Mouse (Mus musculus): ENCODE data around the gene Sh2d7. TPM values are rescaled to one million over a fixed set of nuclear protein-coding genes. Genes with fewer than 3 reads are reported as not detected.
"Not testable (repeated sequence)": the region's sequence is repeated elsewhere in the genome, so short reads cannot be mapped to it uniquely, and the experiment has no call there.

Gene Sh2d7
- polyA plus RNA-seq, 1 experiment = 0.01 TPM

- H3ac ChIP-seq (ENCODE audit: control insufficient read depth, insufficient read length, low read depth) = no peak overlapping the region
- H3K79me3 ChIP-seq (ENCODE audit: low read depth) = no peaks in the 10 kb centered on the region
- no peaks in the 10 kb centered on the region for H3K36me3 ChIP-seq (ENCODE audit: control insufficient read depth, insufficient read depth)
- H3K79me2 ChIP-seq (ENCODE audit: control insufficient read depth, insufficient read depth) = no peaks in the 10 kb centered on the region
- H3K4me3 ChIP-seq (ENCODE audit: insufficient read depth, poor library complexity, severe bottlenecking) = no peak overlapping the region
- TF ChIP-seq USF1 (IDR thresholded peaks at IDR 0.05; ENCODE audit: low read depth) (no peak), CEBPB (IDR thresholded peaks at IDR 0.05; ENCODE audit: low read depth) (no peak), MYOD1 (IDR thresholded peaks at IDR 0.05; ENCODE audit: control insufficient read depth, insufficient read length, low read depth) (no peak), FOSL1 (IDR thresholded peaks at IDR 0.05; ENCODE audit: insufficient read depth, low read length, poor library complexity, severe bottlenecking) (no peak), CTCF (IDR thresholded peaks at IDR 0.05; ENCODE audit: control insufficient read depth, insufficient read depth, insufficient read length) (no peak), MYOG (IDR thresholded peaks at IDR 0.05; ENCODE audit: control insufficient read depth, extremely low read depth, insufficient read length) (no peak), MAX (IDR thresholded peaks at IDR 0.05) (no peak)
- H3K27me3 ChIP-seq (ENCODE audit: control insufficient read depth, insufficient read depth, insufficient read length) = no peaks in the 10 kb centered on the region
These were observed 29.9 kb downstream of the Sh2d7 start for GRCm38 (mm10) chr9:54568732-54569131.

GRCm38 (mm10) chr9:54571130-54571839 lies 32.5 kb downstream of the Sh2d7 start:
- no peaks in the 10 kb centered on the region for H3K36me3 ChIP-seq (ENCODE audit: control insufficient read depth, insufficient read depth)
- no peaks in the 10 kb centered on the region for H3K79me2 ChIP-seq (ENCODE audit: control insufficient read depth, insufficient read depth)
- H3K79me3 ChIP-seq (ENCODE audit: low read depth) = no peaks in the 10 kb centered on the region
- H3K27me3 ChIP-seq (ENCODE audit: control insufficient read depth, insufficient read depth, insufficient read length) = no peaks in the 10 kb centered on the region
- H3K4me3 ChIP-seq (ENCODE audit: insufficient read depth, poor library complexity, severe bottlenecking) = no peak overlapping the region
- H3ac ChIP-seq (ENCODE audit: control insufficient read depth, insufficient read length, low read depth) = no peak overlapping the region
- TF ChIP-seq FOSL1 (IDR thresholded peaks at IDR 0.05; ENCODE audit: insufficient read depth, low read length, poor library complexity, severe bottlenecking) = no peak
- TF ChIP-seq CEBPB (IDR thresholded peaks at IDR 0.05; ENCODE audit: low read depth) = no peak
- no peak for TF ChIP-seq MYOG (IDR thresholded peaks at IDR 0.05; ENCODE audit: control insufficient read depth, extremely low read depth, insufficient read length)
- no peak for TF ChIP-seq CTCF (IDR thresholded peaks at IDR 0.05; ENCODE audit: control insufficient read depth, insufficient read depth, insufficient read length)
- no peak for TF ChIP-seq MAX (IDR thresholded peaks at IDR 0.05)
- no peak for TF ChIP-seq USF1 (IDR thresholded peaks at IDR 0.05; ENCODE audit: low read depth)
- no peak for TF ChIP-seq MYOD1 (IDR thresholded peaks at IDR 0.05; ENCODE audit: control insufficient read depth, insufficient read length, low read depth)

- no peaks in the 10 kb centered on the region for H3K36me3 ChIP-seq (ENCODE audit: control insufficient read depth, insufficient read depth)
- H3K79me3 ChIP-seq (ENCODE audit: low read depth) = peaks cover 23% of the 10 kb centered on the region
- TF ChIP-seq MYOG (IDR thresholded peaks at IDR 0.05; ENCODE audit: control insufficient read depth, extremely low read depth, insufficient read length) (no peak), CEBPB (IDR thresholded peaks at IDR 0.05; ENCODE audit: low read depth) (no peak), MYOD1 (IDR thresholded peaks at IDR 0.05; ENCODE audit: control insufficient read depth, insufficient read length, low read depth) (no peak), MAX (IDR thresholded peaks at IDR 0.05) (no peak), CTCF (IDR thresholded peaks at IDR 0.05; ENCODE audit: control insufficient read depth, insufficient read depth, insufficient read length) (no peak), USF1 (IDR thresholded peaks at IDR 0.05; ENCODE audit: low read depth) (no peak), FOSL1 (IDR thresholded peaks at IDR 0.05; ENCODE audit: insufficient read depth, low read length, poor library complexity, severe bottlenecking) (no peak)
- no peaks in the 10 kb centered on the region for H3K27me3 ChIP-seq (ENCODE audit: control insufficient read depth, insufficient read depth, insufficient read length)
- peaks cover 24% of the 10 kb centered on the region for H3K79me2 ChIP-seq (ENCODE audit: control insufficient read depth, insufficient read depth)
- no peak overlapping the region for H3K4me3 ChIP-seq (ENCODE audit: insufficient read depth, poor library complexity, severe bottlenecking)
- no peak overlapping the region for H3ac ChIP-seq (ENCODE audit: control insufficient read depth, insufficient read length, low read depth)
These were observed 44.9 kb downstream of the Sh2d7 start for GRCm38 (mm10) chr9:54583712-54584111.

- Histone ChIP-seq H3K79me2 (ENCODE audit: control insufficient read depth, insufficient read depth) (peaks cover 28% of the 10 kb centered on the region), H3K79me3 (ENCODE audit: low read depth) (peaks cover 28% of the 10 kb centered on the region)
- not testable (repeated sequence) for H3ac ChIP-seq (ENCODE audit: control insufficient read depth, insufficient read length, low read depth); H3K4me3 ChIP-seq (ENCODE audit: insufficient read depth, poor library complexity, severe bottlenecking); H3K27me3 ChIP-seq (ENCODE audit: control insufficient read depth, insufficient read depth, insufficient read length); H3K36me3 ChIP-seq (ENCODE audit: control insufficient read depth, insufficient read depth)
These were observed 45.3 kb downstream of the Sh2d7 start for GRCm38 (mm10) chr9:54584127-54584526.

- H3K4me3 ChIP-seq (ENCODE audit: insufficient read depth, poor library complexity, severe bottlenecking) = peak overlapping the region; percentile 95
- no peak overlapping the region for H3ac ChIP-seq (ENCODE audit: control insufficient read depth, insufficient read length, low read depth)
- peaks cover 44% of the 10 kb centered on the region for H3K79me2 ChIP-seq (ENCODE audit: control insufficient read depth, insufficient read depth)
- no peak for TF ChIP-seq CEBPB (IDR thresholded peaks at IDR 0.05; ENCODE audit: low read depth)
- TF ChIP-seq MAX (IDR thresholded peaks at IDR 0.05) = no peak
- no peak for TF ChIP-seq CTCF (IDR thresholded peaks at IDR 0.05; ENCODE audit: control insufficient read depth, insufficient read depth, insufficient read length)
- no peak for TF ChIP-seq MYOD1 (IDR thresholded peaks at IDR 0.05; ENCODE audit: control insufficient read depth, insufficient read length, low read depth)
- TF ChIP-seq FOSL1 (IDR thresholded peaks at IDR 0.05; ENCODE audit: insufficient read depth, low read length, poor library complexity, severe bottlenecking) = no peak
- no peak for TF ChIP-seq USF1 (IDR thresholded peaks at IDR 0.05; ENCODE audit: low read depth)
- TF ChIP-seq MYOG (IDR thresholded peaks at IDR 0.05; ENCODE audit: control insufficient read depth, extremely low read depth, insufficient read length) = no peak
- H3K36me3 ChIP-seq (ENCODE audit: control insufficient read depth, insufficient read depth) = peaks cover 9% of the 10 kb centered on the region
- H3K27me3 ChIP-seq (ENCODE audit: control insufficient read depth, insufficient read depth, insufficient read length) = no peaks in the 10 kb centered on the region
- peaks cover 43% of the 10 kb centered on the region for H3K79me3 ChIP-seq (ENCODE audit: low read depth)
These were observed 47.0 kb downstream of the Sh2d7 start for GRCm38 (mm10) chr9:54585839-54586198.

Measured in C2C12 (cell line).